Mouse (Mus musculus) ovary, postnatal 10 days (tissue): ENCODE measurements at regions not wholly inside any gene's neighbourhood (a gene's known extent, or its start where the extent isn't known, plus 50 kb on each side); places are given as distances from the start of the nearest gene placed in this dataset.
"Not testable (repeated sequence)": the region's sequence is repeated elsewhere in the genome, so short reads cannot be mapped to it uniquely, and the experiment has no call there.

Experiments used
- DNase-seq: peaks from one replicate; pipeline ENCODE4 v3.0.0; 2022; ENCODE audit warnings: low spot score

GRCm38 (mm10) chr10:117461261-117461660 is 81.4 kb upstream of the Cpsf6 start:
- no peak for DNase-seq

GRCm38 (mm10) chr10:117460366-117460730 is 80.5 kb upstream of the Cpsf6 start:
- no peak for DNase-seq

- no peak for DNase-seq
Measured at GRCm38 (mm10) chr10:117459651-117460365, 80.0 kb upstream of the Cpsf6 start.

GRCm38 (mm10) chr10:117459041-117459475 is 79.2 kb upstream of the Cpsf6 start:
- no peak for DNase-seq

GRCm38 (mm10) chr10:117458271-117459040 is 78.6 kb upstream of the Cpsf6 start:
- DNase-seq, result no peak

- DNase-seq, result no peak
Measured at GRCm38 (mm10) chr10:117457701-117457950, 77.8 kb upstream of the Cpsf6 start.

- DNase-seq, result no peak
Measured at GRCm38 (mm10) chr10:117456904-117457700, 77.3 kb upstream of the Cpsf6 start.

GRCm38 (mm10) chr10:117456427-117456826 is 76.6 kb upstream of the Cpsf6 start:
- DNase-seq, result no peak

GRCm38 (mm10) chr10:117455595-117456302 is 75.9 kb upstream of the Cpsf6 start:
- no peak for DNase-seq

- DNase-seq, result no peak
Measured at GRCm38 (mm10) chr10:117454711-117455591, 75.1 kb upstream of the Cpsf6 start.

GRCm38 (mm10) chr10:117454171-117454500 is 74.3 kb upstream of the Cpsf6 start:
- no peak for DNase-seq

GRCm38 (mm10) chr10:117453406-117454170 is 73.8 kb upstream of the Cpsf6 start:
- no peak for DNase-seq

GRCm38 (mm10) chr10:117452190-117452950 is 72.6 kb upstream of the Cpsf6 start:
- DNase-seq, result no peak

GRCm38 (mm10) chr10:117451396-117452185 is 71.8 kb upstream of the Cpsf6 start:
- no peak for DNase-seq

GRCm38 (mm10) chr10:117450631-117451030 is 70.8 kb upstream of the Cpsf6 start:
- DNase-seq, result no peak

- no peak for DNase-seq
Measured at GRCm38 (mm10) chr10:117450240-117450569, 70.4 kb upstream of the Cpsf6 start.

GRCm38 (mm10) chr10:117449416-117450239 is 69.8 kb upstream of the Cpsf6 start:
- no peak for DNase-seq

GRCm38 (mm10) chr10:117448783-117449182 is 69.0 kb upstream of the Cpsf6 start:
- not testable (repeated sequence) for DNase-seq
